Mouse (Mus musculus) layer of hippocampus, adult 18-20 months (tissue): ENCODE data around the gene 1810037I17Rik. TPM values are rescaled to one million over a fixed set of nuclear protein-coding genes. Genes with fewer than 3 reads are reported as not detected.
"Not testable (repeated sequence)": the region's sequence is repeated elsewhere in the genome, so short reads cannot be mapped to it uniquely, and the experiment has no call there.

Experiments
- DNase-seq, 2 experiments: peaks; one replicate each; pipeline ENCODE4 v3.0.0; 2022; ENCODE audit warnings: low spot score in 2 of 2
- total RNA-seq, 2 experiments: library from RNA; stranded (reverse); gene quantifications; 2 replicates each; pipeline ENCODE4 v1.2.3; 2021

Gene 1810037I17Rik
- total RNA-seq, 2 experiments from 2014 or later = 53.2 to 59.6 TPM

- DNase-seq = peak; percentile 6 to 28
Measured at GRCm38 (mm10) chr3:122929723-122930122, 5.7 kb downstream of the 1810037I17Rik start.

GRCm38 (mm10) chr3:122932466-122932865 is 8.5 kb downstream of the 1810037I17Rik start:
- no peak for DNase-seq

GRCm38 (mm10) chr3:122937176-122937575 is 13.2 kb downstream of the 1810037I17Rik start:
- not testable (repeated sequence) for DNase-seq

DNA sequence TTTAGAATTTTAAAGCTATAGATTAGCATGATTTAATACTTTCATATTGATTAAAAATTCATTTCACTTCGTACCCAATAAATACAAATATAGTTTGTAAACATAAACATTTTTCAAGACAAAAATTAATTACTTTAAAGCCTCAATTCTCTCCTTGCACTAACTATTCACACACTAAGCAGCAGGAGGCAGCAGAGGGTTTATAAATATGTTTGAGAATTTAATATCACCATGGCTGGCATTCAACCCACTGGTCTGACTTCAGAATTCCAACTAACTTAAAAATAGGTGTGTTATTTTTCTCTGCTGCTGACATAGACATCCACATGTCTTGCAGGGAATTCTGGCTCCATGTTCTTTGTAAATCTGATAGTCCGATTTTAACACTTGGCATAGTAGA is 15.2 kb downstream of the 1810037I17Rik start:
- peak in 1 of 2 experiments; percentile 63 for DNase-seq

DNA sequence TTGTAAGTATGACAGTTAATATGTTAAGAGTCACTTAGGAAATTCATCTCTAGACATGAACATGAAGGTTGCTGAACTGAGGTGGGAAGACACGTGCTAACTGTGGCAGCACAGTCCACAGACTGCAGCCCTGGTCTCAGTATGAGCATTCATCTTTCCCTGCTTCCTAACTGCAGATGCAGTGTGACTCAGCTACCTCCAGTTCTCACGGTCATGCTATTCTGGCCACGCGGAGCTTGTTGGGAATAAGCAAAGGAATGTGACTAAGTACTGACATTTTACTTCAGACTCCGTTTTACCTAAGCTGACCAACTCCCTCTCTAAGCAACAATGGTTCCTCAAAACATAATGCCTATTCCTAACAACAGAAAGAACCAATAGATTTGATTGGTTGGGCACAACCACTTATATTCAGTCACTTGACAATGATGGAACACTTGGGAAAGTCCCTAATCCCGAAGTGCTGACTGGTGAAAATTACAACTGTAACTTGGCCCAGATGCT is 19.4 kb downstream of the 1810037I17Rik start:
- DNase-seq = no peak

GRCm38 (mm10) chr3:122950129-122950528 is 26.1 kb downstream of the 1810037I17Rik start:
- no peak for DNase-seq

DNA sequence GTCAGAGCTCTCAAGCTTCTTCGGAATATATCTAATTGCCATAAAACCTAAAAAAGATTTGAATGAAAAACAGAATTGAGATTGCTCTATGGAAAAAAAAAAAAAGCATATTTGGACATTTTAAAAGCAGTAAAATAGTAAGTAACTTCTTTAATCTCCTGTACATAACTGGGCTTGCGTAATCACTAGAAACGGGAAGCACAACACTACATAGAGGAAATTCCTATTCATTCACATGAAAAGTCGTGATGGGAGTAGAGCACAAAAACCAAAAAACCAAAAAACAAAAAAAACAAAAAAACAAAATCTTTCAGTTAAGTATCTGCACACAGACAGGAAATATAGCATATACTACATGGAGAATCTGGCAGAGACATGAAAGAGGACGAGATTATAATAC is 40.3 kb downstream of the 1810037I17Rik start:
- DNase-seq = no peak

GRCm38 (mm10) chr3:122968391-122968790 is 44.4 kb downstream of the 1810037I17Rik start:
- no peak for DNase-seq

DNA sequence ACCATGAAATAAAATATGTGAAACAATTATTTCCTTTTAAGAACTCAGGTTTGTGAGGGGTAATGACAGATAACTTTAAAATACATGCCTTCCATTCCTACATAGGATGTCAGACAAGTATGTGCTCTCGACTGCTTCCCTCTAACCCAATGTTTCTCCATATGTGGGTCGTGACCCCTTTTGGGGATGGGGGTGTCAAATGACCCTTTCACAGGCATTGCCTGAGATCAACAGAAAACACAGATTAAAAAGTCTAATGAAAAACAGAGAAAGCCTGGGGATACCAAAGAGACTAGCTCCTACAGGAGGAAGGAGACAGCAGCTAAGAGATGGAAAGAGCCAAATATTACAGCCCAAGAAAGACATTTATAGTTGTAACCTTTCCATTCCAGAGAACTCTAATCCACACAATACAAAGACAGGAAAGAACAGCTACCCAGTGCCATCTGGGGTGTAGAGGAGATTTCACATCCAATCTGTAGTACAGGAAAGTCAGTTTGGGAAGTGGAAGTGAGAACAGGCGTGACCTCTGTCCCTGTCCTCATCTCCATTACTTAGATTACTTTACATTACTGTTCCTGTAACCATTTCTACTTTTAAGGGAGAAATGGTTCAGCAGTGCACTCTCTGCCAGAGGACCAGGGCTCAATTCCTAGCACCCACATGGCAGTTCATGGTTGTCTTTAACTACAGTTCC is 48.3 kb downstream of the 1810037I17Rik start:
- DNase-seq = no peak

DNA sequence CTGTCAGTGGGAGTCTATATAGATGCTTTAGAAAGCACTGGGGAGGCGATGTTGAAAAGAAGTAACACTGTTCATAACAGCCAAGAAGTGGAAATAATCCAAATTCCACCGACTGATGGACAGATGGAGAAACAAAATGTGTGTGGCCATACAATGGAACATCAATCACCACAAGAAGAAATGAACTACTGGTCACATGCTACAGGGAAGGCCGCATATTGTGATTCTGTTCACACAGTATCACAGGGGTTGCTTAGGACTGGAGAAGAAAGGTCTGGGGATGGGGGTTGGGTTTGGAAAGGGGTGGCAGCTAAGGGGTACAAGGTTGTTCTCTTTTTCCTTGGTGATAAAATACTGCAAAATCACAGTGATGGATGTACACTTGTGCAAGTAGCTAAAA is 50.8 kb downstream of the 1810037I17Rik start:
- no peak for DNase-seq

DNA sequence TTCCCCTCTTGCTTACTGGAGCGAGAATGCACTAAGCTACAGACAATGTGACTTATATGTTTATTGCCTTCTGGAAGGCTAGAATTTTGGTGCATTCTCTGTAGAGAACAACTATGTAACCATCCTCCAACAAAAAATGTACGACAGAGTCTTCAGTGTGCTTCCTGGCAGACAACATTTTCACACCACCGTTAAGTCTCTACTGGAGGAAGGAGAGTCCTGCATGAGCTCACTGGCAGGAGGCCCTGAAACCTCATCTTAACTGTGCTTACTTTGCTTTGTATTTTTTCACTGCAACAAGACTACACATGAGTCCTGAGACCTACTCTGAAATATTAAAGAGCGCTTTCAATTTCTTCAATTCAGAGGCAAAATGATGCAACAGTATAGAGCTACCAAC is 51.4 kb downstream of the 1810037I17Rik start:
- DNase-seq = no peak

Other genes starting within 250 kb of the 1810037I17Rik start
- gene Pde5a, start 195.3 kb upstream of the 1810037I17Rik start, total RNA-seq = 10 to 100 TPM; 17.6 to 17.7 TPM
- gene Fabp2, start 29.1 kb upstream of the 1810037I17Rik start, total RNA-seq = not detected
- not detected for gene Gm10959, start 4.8 kb upstream of the 1810037I17Rik start, total RNA-seq
- gene Usp53, start 60.3 kb downstream of the 1810037I17Rik start, total RNA-seq = 10 to 100 TPM; 25.2 to 32.2 TPM
- gene Myoz2, start 110.8 kb downstream of the 1810037I17Rik start, total RNA-seq = under 1 TPM; 0.45 to 0.94 TPM